In genomic region chr1:57205198-57205987, GRCm38 (mm10) we compare ENCODE assay signal across 7 mouse cellular contexts.
DNase-seq lines count a peak whose midpoint lies in the region; ATAC-seq lines count a peak whose summit lies in the region.

No protein-coding gene starts in this region.

- H3K27ac ChIP-seq in intestine, embryonic 15.5 days, result no peak overlapping the region
- H3K27ac ChIP-seq in midbrain, embryonic 13.5 days, result no peak overlapping the region

- ATAC-seq in common myeloid progenitor, adult 5-6 weeks (replicated peaks; ENCODE audit: low read depth, poor library complexity, severe bottlenecking), result peak; percentile 86
- peak; percentile 75 for ATAC-seq in intestine, embryonic 15.5 days
- peak; percentile 78 for ATAC-seq in midbrain, embryonic 13.5 days

- H3K27me3 ChIP-seq in intestine, embryonic 15.5 days (replicated peaks), result no peaks in the 10 kb centered on the region
- H3K27me3 ChIP-seq in midbrain, embryonic 13.5 days, result peaks cover 78% of the 10 kb centered on the region

- peak overlapping the region; percentile 51 for H3K4me2 ChIP-seq in intestine, embryonic 15.5 days (replicated peaks)
- H3K4me2 ChIP-seq in midbrain, embryonic 13.5 days (replicated peaks), result peak overlapping the region; percentile 39

- H3K4me3 ChIP-seq in intestine, embryonic 15.5 days (replicated peaks), result no peak overlapping the region
- 0 out of 2 replicates have a peak overlapping the region, but pooled peaks have one; percentile 4 for H3K4me3 ChIP-seq in midbrain, embryonic 13.5 days (replicated peaks)

- H3K36me3 ChIP-seq in intestine, embryonic 15.5 days, result no peaks in the 10 kb centered on the region
- H3K36me3 ChIP-seq in midbrain, embryonic 13.5 days, result no peaks in the 10 kb centered on the region

- H3K9ac ChIP-seq in intestine, embryonic 15.5 days, result no peak overlapping the region
- no peak overlapping the region for H3K9ac ChIP-seq in midbrain, embryonic 13.5 days (replicated peaks)

- 7% methylated on average over 9 of the region's 9 CpGs for WGBS in intestine, embryonic 15.5 days
- WGBS in midbrain, embryonic 13.5 days, result 10% methylated on average over 9 of the region's 9 CpGs

- DNase-seq in adrenal gland, postnatal 10 days, result peak; percentile 76
- peak; percentile 59 for DNase-seq in gastrocnemius, postnatal 10 days
- DNase-seq in left cerebral cortex, postnatal 10 days (ENCODE audit: extremely low spot score in 1 of 2, low spot score in 2 of 2), result peak; percentile 73 to 75
- DNase-seq in spleen, postnatal 4 days (ENCODE audit: low spot score in 2 of 2), result peak; percentile 20 to 68

- 0 out of 2 replicates have a peak, but pooled peaks cover 4% of the 10 kb centered on the region for H3K4me1 ChIP-seq in intestine, embryonic 15.5 days (replicated peaks)
- peaks cover 7% of the 10 kb centered on the region for H3K4me1 ChIP-seq in midbrain, embryonic 13.5 days (replicated peaks)

- no peaks in the 10 kb centered on the region for H3K9me3 ChIP-seq in intestine, embryonic 15.5 days
- no peaks in the 10 kb centered on the region for H3K9me3 ChIP-seq in midbrain, embryonic 13.5 days

- intact Hi-C loops in left cerebral cortex, postnatal 10 days (cut with DNase I), result loop anchor here (2.0 to 5.0 kb wide), 5 partner anchors 62 to 1315 kb away; no protein-coding TSS in a partner anchor
